Mouse (Mus musculus): ENCODE data around the gene Met. TPM values are rescaled to one million over a fixed set of nuclear protein-coding genes. Genes with fewer than 3 reads are reported as not detected.

The Met gene
- polyA plus RNA-seq, 1 experiment, result 1.6 TPM

DNA sequence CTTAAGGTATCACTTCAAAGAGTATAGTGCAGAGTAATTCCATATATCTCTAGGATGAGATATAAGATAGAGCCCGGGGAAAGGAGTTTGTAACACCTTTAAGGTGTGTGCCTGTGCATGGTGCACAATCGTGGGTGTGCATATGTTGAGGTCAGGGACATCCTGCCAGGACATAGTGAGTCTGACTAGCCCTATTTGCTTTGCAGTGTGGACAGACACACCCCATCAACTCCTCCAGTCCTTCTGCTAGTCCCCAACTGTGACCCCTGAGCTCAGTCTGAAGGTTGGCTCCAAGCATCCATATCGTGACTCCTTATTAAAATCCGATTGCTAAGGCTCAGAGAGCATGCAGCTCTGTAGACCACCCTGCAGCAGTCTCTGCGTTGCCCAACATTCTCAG is 44.6 kb downstream of the Met start:
- DNase-seq, result no peak
- no peaks in the 10 kb centered on the region for H3K4me1 ChIP-seq (replicated peaks; ENCODE audit: control insufficient read depth, insufficient read depth, low read length)
- no peaks in the 10 kb centered on the region for H3K36me3 ChIP-seq (ENCODE audit: control insufficient read depth, insufficient read depth, low read length)
- no peaks in the 10 kb centered on the region for H3K27me3 ChIP-seq (ENCODE audit: control insufficient read depth, insufficient read depth, low read length)
- TF ChIP-seq POLR2A (IDR thresholded peaks at IDR 0.05; ENCODE audit: control insufficient read depth, extremely low read depth, insufficient read depth, low read length, poor library complexity) (no peak), CTCF (IDR thresholded peaks at IDR 0.05; ENCODE audit: borderline replicate concordance, control insufficient read depth, extremely low read depth, insufficient read depth, low read length, poor library complexity) (no peak)
- no peak overlapping the region for H3K27ac ChIP-seq (ENCODE audit: control insufficient read depth, insufficient read depth, low read length)
- H3K4me3 ChIP-seq (ENCODE audit: control insufficient read depth, insufficient read depth, low read length), result no peak overlapping the region
- 92% methylated on average over 5 of the region's 5 CpGs for WGBS

DNA sequence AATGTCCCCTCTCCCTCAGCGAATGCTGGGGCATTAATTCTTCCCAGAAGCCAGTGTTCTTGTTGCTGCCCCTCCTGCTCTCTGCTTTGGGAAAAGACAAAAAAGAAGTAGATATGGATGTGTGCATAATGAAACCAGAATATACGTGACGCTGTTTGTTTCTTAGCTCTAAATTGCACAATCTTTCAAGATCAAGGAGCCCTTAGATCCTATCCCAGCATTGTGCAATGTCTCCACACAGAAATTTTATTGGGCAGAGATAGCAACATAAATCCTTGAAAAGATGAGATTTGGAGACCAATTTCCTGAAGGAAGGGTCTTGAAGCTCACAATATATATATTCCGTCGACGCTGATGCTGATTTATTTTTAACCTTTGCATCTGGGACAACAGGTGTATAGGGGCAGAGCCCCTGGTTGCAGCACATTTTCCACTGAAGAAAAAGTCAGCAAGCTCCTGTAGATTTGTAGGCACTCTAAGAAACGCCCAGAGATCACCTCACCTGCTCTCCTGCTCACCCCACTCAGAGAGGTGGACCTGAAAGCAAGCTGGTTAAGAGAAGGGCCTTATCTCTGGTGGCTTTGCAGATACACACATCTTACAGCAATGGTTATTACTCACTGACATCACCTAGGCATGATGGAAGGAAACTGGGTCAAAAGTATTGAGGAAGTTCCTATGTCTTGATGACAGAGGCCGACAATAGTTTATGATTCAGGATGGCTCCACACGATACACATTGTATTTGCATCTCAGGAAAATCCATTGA is 45.2 kb downstream of the Met start:
- Histone ChIP-seq H3K27ac (ENCODE audit: control insufficient read depth, insufficient read depth, low read length) (no peak overlapping the region), H3K27me3 (ENCODE audit: control insufficient read depth, insufficient read depth, low read length) (no peaks in the 10 kb centered on the region), H3K4me3 (ENCODE audit: control insufficient read depth, insufficient read depth, low read length) (no peak overlapping the region), H3K36me3 (ENCODE audit: control insufficient read depth, insufficient read depth, low read length) (no peaks in the 10 kb centered on the region), H3K4me1 (replicated peaks; ENCODE audit: control insufficient read depth, insufficient read depth, low read length) (no peaks in the 10 kb centered on the region)
- WGBS, result 92% methylated on average over 9 of the region's 9 CpGs
- no peak for DNase-seq
- no peak for TF ChIP-seq POLR2A (IDR thresholded peaks at IDR 0.05; ENCODE audit: control insufficient read depth, extremely low read depth, insufficient read depth, low read length, poor library complexity)
- TF ChIP-seq CTCF (IDR thresholded peaks at IDR 0.05; ENCODE audit: borderline replicate concordance, control insufficient read depth, extremely low read depth, insufficient read depth, low read length, poor library complexity), result no peak

GRCm38 (mm10) chr6:17513381-17513780 is 49.8 kb downstream of the Met start:
- Histone ChIP-seq H3K27me3 (ENCODE audit: control insufficient read depth, insufficient read depth, low read length) (no peaks in the 10 kb centered on the region), H3K4me3 (ENCODE audit: control insufficient read depth, insufficient read depth, low read length) (no peak overlapping the region), H3K27ac (ENCODE audit: control insufficient read depth, insufficient read depth, low read length) (no peak overlapping the region), H3K36me3 (ENCODE audit: control insufficient read depth, insufficient read depth, low read length) (no peaks in the 10 kb centered on the region), H3K4me1 (replicated peaks; ENCODE audit: control insufficient read depth, insufficient read depth, low read length) (no peaks in the 10 kb centered on the region)
- WGBS, result 96% methylated on average over 15 of the region's 15 CpGs
- no peak for TF ChIP-seq POLR2A (IDR thresholded peaks at IDR 0.05; ENCODE audit: control insufficient read depth, extremely low read depth, insufficient read depth, low read length, poor library complexity)
- TF ChIP-seq CTCF (IDR thresholded peaks at IDR 0.05; ENCODE audit: borderline replicate concordance, control insufficient read depth, extremely low read depth, insufficient read depth, low read length, poor library complexity), result no peak
- DNase-seq, result no peak

- Histone ChIP-seq H3K4me3 (ENCODE audit: control insufficient read depth, insufficient read depth, low read length) (no peak overlapping the region), H3K27me3 (ENCODE audit: control insufficient read depth, insufficient read depth, low read length) (no peaks in the 10 kb centered on the region), H3K27ac (ENCODE audit: control insufficient read depth, insufficient read depth, low read length) (no peak overlapping the region), H3K4me1 (replicated peaks; ENCODE audit: control insufficient read depth, insufficient read depth, low read length) (no peaks in the 10 kb centered on the region), H3K36me3 (ENCODE audit: control insufficient read depth, insufficient read depth, low read length) (no peaks in the 10 kb centered on the region)
- no peak for DNase-seq
- no peak for TF ChIP-seq CTCF (IDR thresholded peaks at IDR 0.05; ENCODE audit: borderline replicate concordance, control insufficient read depth, extremely low read depth, insufficient read depth, low read length, poor library complexity)
- WGBS, result 35% methylated on average over 7 of the region's 7 CpGs
These were observed 52.3 kb downstream of the Met start for GRCm38 (mm10) chr6:17515775-17516460.

- TF ChIP-seq CTCF (IDR thresholded peaks at IDR 0.05; ENCODE audit: borderline replicate concordance, control insufficient read depth, extremely low read depth, insufficient read depth, low read length, poor library complexity), result no peak
- no peak for TF ChIP-seq POLR2A (IDR thresholded peaks at IDR 0.05; ENCODE audit: control insufficient read depth, extremely low read depth, insufficient read depth, low read length, poor library complexity)
- H3K36me3 ChIP-seq (ENCODE audit: control insufficient read depth, insufficient read depth, low read length), result no peaks in the 10 kb centered on the region
- H3K27me3 ChIP-seq (ENCODE audit: control insufficient read depth, insufficient read depth, low read length), result no peaks in the 10 kb centered on the region
- 94% methylated on average over 8 of the region's 8 CpGs for WGBS
- H3K4me3 ChIP-seq (ENCODE audit: control insufficient read depth, insufficient read depth, low read length), result no peak overlapping the region
- no peaks in the 10 kb centered on the region for H3K4me1 ChIP-seq (replicated peaks; ENCODE audit: control insufficient read depth, insufficient read depth, low read length)
- DNase-seq, result no peak
- H3K27ac ChIP-seq (ENCODE audit: control insufficient read depth, insufficient read depth, low read length), result no peak overlapping the region
These were observed 58.5 kb downstream of the Met start for GRCm38 (mm10) chr6:17521901-17522717.

DNA sequence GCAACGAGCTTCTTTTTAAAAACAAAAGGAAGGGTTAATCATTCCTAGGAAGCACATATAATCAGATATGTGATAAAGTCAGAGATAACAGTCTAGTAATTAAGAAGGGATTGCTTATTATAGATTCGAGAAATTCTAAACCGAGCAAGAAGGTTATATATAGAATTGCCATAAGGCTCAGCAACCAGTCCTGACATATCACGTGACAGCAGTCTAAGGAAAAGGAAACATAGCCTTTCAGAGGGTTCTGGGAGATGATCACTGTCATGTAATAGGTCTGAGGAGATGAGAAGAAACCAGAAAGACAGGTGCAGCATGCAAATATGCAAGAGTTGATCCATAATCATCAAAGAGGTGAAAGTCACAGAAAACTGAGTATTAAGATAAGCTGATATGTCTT is 59.3 kb downstream of the Met start:
- Histone ChIP-seq H3K4me1 (replicated peaks; ENCODE audit: control insufficient read depth, insufficient read depth, low read length) (no peaks in the 10 kb centered on the region), H3K27me3 (ENCODE audit: control insufficient read depth, insufficient read depth, low read length) (no peaks in the 10 kb centered on the region), H3K4me3 (ENCODE audit: control insufficient read depth, insufficient read depth, low read length) (no peak overlapping the region), H3K27ac (ENCODE audit: control insufficient read depth, insufficient read depth, low read length) (no peak overlapping the region), H3K36me3 (ENCODE audit: control insufficient read depth, insufficient read depth, low read length) (no peaks in the 10 kb centered on the region)
- WGBS, result 88% methylated on average over 4 of the region's 4 CpGs
- no peak for DNase-seq
- TF ChIP-seq CTCF (IDR thresholded peaks at IDR 0.05; ENCODE audit: borderline replicate concordance, control insufficient read depth, extremely low read depth, insufficient read depth, low read length, poor library complexity), result no peak
- TF ChIP-seq POLR2A (IDR thresholded peaks at IDR 0.05; ENCODE audit: control insufficient read depth, extremely low read depth, insufficient read depth, low read length, poor library complexity), result no peak

Data from thymus, adult 2 months (tissue).